Mouse (Mus musculus) layer of hippocampus, adult 8-10 months (tissue): ENCODE data around the gene Cntnap5c. TPM values are rescaled to one million over a fixed set of nuclear protein-coding genes. Genes with fewer than 3 reads are reported as not detected.

ENCODE experiments used
- DNase-seq, 2 experiments: peaks; one replicate each; pipeline ENCODE4 v3.0.0; 2022; ENCODE audit warnings: low spot score in 2 of 2
- total RNA-seq, 4 experiments: library from RNA; stranded (reverse); gene quantifications; 2 replicates each; pipeline ENCODE4 v1.2.4; 2022

The Cntnap5c gene
- total RNA-seq, 4 experiments from 2014 or later: 18.5 to 25.8 (median 21.9) TPM

DNA sequence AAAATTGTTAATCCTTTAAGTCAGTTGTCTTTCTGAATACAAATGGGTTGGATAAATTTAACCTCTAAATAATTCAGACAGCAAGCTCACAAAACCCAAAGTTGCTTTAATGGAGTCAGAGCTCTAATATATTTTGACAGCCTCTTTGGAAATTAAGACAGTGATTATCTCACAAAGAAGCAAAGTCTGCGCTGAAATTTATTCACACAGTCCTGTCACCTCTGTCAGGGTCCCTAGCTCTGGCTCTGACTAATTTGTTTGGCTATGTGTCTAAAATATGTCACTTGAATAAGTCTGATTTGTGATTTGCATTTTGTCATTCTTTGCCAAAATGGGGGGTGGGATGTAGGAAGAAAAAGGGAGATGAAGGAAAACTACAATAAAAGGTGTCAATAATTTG is 234.0 kb downstream of the Cntnap5c start:
- DNase-seq: no peak

DNA sequence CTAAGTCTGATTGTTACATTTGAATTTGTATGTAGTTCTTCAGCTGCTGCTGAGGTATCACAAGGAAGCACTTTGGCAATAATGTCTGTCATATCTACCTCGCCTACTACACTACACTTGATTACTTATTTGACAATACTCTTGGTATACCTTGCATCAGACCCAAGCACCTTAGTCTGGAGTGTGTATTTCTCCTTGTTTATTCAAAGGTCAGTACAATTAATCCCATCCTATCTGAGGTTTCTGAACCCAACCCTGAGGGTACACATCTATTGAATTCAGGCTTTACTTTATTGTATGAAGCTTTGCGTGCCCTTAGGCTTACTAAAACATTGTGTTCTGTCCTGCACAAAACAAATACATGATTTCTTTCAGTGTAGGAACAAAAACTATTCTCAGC is 235.1 kb downstream of the Cntnap5c start:
- DNase-seq: no peak

DNA sequence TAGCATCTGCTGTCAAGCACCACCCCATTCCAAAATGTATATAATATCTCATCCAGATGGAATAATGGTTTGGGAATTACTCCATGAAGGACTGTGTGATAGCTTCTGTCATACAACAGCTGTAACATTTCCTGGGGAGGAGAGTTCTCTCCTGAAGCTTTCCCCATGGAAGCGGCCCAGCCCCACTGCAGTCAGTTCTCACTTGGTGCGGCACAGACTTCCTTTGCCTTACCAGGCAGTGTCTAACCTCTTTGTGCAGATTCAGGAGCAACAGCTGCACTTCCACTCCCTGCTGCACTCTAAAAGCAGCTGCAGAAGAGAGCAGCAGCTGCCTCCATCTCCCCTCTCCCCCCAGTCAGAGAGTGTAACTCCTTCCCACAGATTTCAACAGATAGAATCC is 271.8 kb downstream of the Cntnap5c start:
- no peak for DNase-seq

DNA sequence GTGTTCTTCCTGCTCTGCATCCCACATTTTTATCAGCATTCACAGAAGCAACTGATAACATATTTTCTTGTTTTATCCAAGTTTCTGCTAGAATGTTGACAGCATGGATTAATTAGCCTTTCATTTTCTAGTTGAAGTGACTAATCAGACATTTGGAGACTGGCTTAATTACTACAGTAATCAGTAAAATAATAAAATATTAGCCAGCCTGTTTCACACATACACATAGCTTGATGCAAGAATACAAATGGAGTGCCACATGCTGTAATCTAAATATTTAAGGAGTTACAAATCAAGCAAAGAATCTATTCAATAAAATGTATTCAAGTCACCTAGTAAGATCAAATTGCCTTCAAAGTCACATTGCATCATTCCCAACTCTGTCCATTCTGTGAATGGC is 275.8 kb downstream of the Cntnap5c start:
- DNase-seq: no peak

DNA sequence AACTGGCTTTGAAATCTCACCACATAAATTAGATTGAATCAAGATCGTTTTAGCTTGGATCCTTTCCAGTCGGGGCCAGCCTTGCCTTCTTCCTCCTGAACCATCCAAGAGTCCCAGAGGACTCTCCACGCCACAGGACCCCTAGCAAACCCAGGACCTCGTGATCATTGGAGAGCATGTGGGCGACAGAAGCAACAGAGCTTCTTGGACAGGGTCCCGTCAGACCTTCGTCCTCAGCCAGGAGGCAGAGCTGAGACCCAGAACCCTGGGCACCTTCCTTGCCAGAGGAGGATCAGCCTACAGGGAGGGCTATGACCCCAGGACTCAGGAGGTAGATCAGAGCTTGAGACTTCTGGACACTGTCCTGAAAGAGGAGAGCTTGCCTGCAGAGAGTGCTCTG is 300.5 kb downstream of the Cntnap5c start:
- DNase-seq: no peak

DNA sequence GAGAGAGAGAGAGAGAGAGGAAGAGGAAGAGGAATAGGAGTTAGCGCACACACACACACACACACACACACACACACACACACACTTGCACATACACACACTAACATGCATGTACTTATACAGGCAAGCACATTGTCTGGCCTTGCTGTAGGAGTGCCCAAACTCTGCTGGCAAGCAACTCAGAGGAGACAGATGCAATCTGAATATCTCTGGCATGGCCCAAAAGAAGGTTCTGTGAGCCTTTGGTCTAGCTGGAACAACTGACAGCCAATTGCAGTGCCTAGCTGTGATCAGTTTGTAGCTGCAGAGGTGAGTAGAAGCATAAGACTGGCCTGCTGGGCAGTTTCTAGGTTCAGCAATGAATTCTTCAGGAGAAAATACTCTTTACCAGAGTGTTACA is 313.3 kb downstream of the Cntnap5c start:
- peak; percentile 15 to 34 for DNase-seq

DNA sequence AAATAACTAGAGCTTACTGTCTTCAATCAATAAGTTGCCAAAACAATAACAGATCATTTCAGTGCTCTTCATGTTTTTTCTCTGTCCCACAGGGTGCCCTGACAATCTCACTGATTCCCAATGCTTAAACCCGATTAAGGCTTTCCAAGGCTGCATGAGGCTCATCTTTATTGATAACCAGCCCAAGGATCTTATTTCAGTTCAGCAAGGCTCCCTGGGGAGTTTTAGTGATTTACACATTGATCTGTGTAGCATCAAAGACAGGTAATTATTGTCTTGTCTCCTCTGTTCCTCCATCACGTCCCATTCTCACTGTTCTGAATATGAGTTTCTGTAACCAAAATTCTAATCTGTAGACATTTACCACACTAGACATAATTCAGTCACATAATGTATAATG is 335.1 kb downstream of the Cntnap5c start:
- DNase-seq: no peak

DNA sequence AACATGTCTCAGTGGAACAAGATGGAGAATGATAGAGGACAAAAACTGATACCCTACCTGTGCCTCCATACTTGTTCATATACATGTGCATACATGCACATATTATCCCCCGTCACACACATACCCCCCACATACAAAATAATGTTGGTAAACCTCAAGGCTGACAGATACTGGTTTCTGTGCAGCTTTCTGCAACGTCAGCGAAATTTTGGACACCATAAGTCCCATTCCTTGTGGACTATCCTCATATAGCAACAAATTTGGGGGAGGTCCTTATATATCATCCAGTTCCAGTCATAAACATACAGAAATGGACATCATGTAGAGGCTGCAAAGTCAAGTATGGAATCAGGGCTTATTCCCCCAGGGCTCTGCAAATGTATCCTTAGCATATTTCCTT is 338.5 kb downstream of the Cntnap5c start:
- no peak for DNase-seq

DNA sequence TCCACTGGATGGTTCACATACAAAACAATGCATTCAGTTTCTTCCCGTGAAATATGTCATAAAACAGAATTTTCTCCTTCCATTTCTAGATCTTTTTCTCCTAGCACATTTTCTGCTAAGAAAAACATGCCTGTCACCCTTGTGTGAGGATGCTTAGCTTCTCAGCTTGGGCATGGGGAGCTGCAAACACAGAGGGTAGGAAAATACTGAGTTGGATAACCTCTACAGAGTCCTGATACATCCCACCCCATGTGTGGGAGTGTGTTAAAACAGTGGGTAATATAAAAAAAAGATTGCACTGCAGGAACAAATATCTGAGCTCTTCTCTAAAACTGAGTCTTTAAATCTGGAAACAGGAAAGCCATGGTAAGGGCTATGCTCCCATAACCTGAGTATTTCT is 339.0 kb downstream of the Cntnap5c start:
- DNase-seq: no peak

DNA sequence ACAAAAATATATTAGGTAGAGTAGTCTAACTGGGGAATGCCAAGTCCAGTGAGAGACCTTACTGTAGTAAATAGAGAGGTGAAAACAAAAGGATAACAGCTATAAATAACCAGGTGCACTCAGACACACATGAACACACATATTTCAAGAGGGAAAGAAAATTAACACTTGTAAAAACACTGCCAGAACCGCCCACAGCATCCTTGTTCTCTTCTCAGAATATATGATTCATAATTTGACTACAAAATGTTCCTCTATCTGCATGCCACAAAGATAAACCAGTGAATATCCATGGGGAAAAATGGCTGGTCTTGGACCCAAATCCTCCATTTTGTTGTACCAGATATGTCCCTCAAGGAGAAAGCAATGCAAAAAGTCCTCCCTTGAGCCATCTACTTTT is 417.8 kb downstream of the Cntnap5c start:
- DNase-seq: peak; percentile 3 to 29

DNA sequence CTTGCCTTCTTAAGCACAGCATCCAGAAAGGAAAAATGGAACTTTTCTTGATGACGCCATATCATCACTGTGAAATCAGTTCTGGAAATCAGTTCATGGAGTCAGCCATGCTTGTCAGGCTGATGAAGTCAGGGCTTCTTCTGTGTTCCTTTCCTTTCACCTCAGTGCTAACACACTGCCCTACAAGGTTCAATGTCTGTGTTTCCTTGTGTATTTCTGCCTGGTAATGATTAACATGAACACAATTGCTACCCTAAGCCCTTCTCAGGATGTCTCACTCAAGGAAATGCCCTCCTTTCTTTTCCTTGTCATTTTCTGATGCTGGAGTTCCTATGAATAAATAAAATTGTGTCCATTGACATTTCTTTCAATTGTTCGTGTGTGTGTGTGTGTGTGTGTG is 431.8 kb downstream of the Cntnap5c start:
- no peak for DNase-seq

DNA sequence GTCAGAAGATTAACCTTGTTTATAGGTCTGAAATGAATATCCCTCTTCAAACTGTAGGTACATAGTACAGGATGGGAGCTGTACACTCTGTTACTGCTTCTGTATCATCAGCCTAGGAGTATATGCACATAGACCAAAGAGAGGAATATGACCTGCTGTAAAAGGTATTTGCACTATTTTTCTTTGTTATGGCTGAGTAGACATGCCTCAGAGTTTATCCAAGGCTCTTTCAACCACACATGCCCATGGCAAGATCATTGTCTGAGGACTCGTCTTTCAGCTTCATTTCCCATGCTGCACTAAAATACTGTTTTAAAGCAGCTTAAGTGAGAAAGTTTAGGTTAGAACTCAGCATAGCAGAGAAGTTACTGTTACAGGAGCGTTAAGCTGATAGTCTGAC is 498.7 kb downstream of the Cntnap5c start:
- DNase-seq: no peak

DNA sequence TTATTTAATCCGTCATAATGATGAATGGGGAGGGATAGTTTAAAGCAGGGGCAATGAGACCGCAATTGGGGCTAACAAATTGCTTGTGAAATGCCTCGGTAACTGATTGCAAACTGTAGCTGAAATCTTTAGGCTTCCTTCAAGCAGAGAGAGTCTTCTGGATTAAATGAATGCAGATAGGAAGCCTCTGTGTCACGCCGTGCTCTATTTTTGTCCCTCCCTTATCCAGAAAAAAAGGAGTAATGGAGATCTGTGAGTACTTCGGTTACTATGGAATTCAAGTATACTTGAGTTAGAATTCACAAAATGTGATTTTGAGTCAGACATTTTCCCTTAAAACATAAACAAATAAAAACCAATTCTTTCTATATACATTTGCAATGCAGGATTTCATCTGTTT is 581.9 kb downstream of the Cntnap5c start:
- DNase-seq: no peak

DNA sequence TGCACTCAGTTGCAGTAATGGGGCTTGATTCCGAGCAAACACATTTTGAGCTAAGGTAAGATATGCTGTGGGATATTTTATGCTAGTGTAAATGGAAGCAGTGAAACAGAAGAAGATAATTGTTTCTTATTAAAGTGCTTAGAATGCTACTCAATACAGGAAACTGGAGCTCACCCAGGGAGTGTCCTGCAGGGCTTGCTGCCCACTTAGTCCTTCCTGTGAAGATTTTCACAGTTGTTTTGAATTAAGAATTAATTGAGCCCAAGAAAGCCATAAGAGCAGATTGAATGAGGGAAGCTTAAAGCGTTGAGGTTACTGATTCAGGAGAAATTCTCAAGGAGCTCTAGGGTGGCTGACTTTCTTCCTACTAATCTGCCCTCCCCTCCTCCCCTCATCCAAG is 586.9 kb downstream of the Cntnap5c start:
- DNase-seq: no peak

DNA sequence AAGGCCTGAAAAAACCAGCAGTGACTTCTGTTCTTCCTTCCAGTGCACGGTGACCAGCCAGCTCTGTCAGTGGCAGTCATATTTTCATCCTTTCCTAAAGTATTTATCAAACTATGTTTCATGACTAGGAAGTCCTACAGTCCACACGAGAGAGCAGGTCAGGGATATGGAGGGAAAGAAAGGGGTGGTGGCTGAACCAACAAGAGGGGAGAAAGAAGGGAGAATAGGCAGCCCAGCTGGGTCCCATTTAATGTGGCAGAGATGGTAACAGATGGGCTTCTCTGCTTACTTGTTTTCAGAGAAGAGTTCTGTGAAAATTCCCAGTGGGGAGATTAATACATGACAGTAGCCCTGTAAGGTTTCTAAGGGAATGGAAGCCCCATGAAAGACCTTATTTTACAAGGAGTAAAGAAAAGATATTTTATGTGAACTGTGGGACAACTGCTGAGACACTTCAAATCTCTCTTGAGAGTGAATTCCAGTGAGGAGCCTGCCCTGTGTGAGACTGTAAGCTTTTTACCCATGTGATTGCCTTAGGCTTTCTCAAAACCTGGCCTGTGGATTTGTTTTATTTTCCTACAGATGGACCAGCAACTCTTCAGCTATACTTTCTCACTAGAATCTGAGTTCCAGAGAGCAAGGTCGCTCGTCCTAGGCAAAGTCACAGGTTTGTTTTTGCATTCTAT is 594.4 kb downstream of the Cntnap5c start:
- DNase-seq: no peak

DNA sequence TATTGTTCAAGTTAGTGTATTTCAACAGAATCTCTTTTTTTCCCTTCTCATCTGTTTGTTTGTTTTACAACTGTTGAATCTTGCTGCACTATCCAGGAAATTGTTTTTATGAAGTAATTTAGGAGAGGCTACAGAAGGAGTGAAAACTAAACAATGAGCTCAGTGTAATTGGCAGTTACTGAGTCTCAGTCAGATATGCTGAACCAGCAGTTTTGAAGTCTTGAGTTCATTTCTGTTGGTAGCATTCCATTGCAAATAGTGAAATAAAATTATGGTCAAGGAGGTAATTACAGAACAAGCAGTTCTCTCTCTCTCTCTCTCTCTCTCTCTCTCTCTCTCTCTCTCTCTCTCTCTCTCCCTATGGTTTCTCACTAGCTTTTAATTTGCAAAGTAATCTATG is 600.7 kb downstream of the Cntnap5c start:
- no peak for DNase-seq

DNA sequence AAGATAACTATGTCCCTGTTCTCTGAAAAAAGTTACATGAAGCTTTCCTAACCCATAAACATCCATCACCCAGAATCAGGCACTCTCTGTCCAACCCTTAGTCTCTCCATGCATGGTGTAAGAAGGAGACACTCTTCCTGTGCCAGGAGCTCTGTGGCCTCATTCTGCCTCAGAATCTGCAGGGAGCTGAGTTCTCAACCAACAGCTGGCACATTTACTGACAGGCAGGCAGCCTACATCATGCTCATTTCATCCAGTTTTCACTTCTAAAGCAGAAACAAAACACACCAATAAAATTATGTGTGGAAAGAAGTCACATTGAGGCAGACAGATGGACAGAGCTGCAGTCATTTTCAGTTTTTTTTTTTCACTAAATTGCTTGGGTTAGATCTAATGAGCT is 638.4 kb downstream of the Cntnap5c start:
- peak; percentile 25 to 28 for DNase-seq

DNA sequence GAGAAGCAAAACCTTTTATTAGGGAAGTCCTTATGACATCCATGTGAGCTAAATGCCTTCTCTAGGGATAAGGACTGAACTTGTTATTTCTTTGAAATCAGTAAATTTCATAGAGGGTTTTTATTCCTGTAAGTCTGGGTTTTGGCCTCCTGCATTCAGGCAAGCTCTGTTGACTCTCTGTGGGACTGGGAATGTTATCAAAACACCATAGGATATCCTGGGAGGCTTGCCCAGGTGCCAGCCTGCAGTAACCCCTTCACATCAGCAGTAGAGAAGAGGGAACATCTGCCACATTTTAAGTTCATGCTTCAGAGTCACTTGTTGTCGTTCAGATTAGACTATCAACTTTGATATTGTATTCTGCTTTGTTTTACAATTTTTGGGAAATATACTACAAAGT is 639.4 kb downstream of the Cntnap5c start:
- DNase-seq: no peak

DNA sequence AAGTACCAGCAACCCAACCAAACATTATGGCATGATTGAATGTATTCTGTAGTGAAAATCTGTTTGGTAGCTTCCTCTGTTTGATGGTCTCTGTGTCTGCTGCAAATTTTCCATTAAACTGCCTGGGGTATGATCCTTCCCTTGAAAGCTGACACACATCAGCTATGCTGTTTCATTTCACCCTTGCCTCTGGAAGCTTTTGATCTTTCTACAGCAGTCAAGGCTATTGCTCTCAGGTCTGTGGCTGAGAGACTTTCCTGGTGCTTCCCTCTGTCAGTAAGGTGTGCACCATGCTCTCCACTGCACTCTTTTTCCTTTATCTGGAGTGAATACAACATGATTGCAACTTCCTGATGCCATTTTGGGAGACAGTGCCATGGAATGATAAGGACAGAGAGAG is 668.1 kb downstream of the Cntnap5c start:
- no peak for DNase-seq

Other genes starting within 250 kb of the Cntnap5c start
- under 1 TPM; 0.04 to 0.26 (median 0.07) TPM for gene Vmn2r120, start 224.1 kb upstream of the Cntnap5c start, total RNA-seq
- gene Gm21834, start 27.4 kb upstream of the Cntnap5c start, total RNA-seq: not detected